Mouse (Mus musculus) midbrain, embryonic 14.5 days (tissue): ENCODE data around the gene Fndc3b. TPM values are rescaled to one million over a fixed set of nuclear protein-coding genes. Genes with fewer than 3 reads are reported as not detected.
A peak's percentile ranks its signal among the peaks of the same experiment; 100 is the strongest.

Experiments
- ATAC-seq: fragments of 200-750 bp; cut with Nextera tagmentation; 2 replicates; pipeline ENCODE4 v1.8.0; 2017; ENCODE audit warnings: moderate number of reproducible peaks, moderate library complexity; ENCODE audit not compliant: low FRiP score, low TSS enrichment
- DNase-seq: peaks from one replicate; pipeline ENCODE4 v3.0.0-alpha.2; 2015
- H3K27ac ChIP-seq: fragments of 300-500 bp; sonication (generic); replicated peaks from 2 replicates; pipeline ENCODE4 v1.5.1; 2014; ENCODE audit warnings: mild to moderate bottlenecking, low read depth, low read length, moderate library complexity
- H3K27me3 ChIP-seq: fragments of 300-500 bp; sonication (generic); 2 replicates; pipeline ENCODE4 v1.6.1; 2014; ENCODE audit warnings: low read length, control low read depth, mixed read lengths; ENCODE audit not compliant: control insufficient read depth, insufficient read depth
- H3K36me3 ChIP-seq: fragments of 300-500 bp; sonication (generic); 2 replicates; pipeline ENCODE4 v1.6.1; 2014; ENCODE audit warnings: low read length, control low read depth; ENCODE audit not compliant: control insufficient read depth, insufficient read depth
- H3K4me1 ChIP-seq: fragments of 300-500 bp; sonication (generic); 2 replicates; pipeline ENCODE4 v1.6.1; 2014; ENCODE audit warnings: mild to moderate bottlenecking, antibody characterized with exemption, low read length, control low read depth; ENCODE audit not compliant: control insufficient read depth, insufficient read depth
- H3K4me2 ChIP-seq: fragments of 300-500 bp; sonication (generic); 2 replicates; pipeline ENCODE4 v1.6.1; 2014; ENCODE audit warnings: mild to moderate bottlenecking, low read length, moderate library complexity
- H3K4me3 ChIP-seq: fragments of 300-500 bp; sonication (generic); replicated peaks from 2 replicates; pipeline ENCODE4 v1.5.1; 2014; ENCODE audit warnings: low read depth, low read length
- H3K9ac ChIP-seq: fragments of 300-500 bp; sonication (generic); replicated peaks from 2 replicates; pipeline ENCODE4 v1.6.1; 2014; ENCODE audit warnings: mild to moderate bottlenecking, low read length, moderate library complexity
- H3K9me3 ChIP-seq: fragments of 300-500 bp; sonication (generic); 2 replicates; pipeline ENCODE4 v1.6.1; 2016; ENCODE audit warnings: low read length, control low read depth, mixed read lengths; ENCODE audit not compliant: control insufficient read depth
- WGBS: fragments of 180-500 bp; shearing (Covaris S2); extraction: QIAGEN DNeasy Blood & Tissue Kit; methylation state at CpG from one replicate; pipeline ENCODE4 v1.1.7; 2014; 5-methylcytosine and 5-hydroxymethylcytosine counted together
- polyA plus RNA-seq: library from polyadenylated mRNA; unstranded; fragments of >200 nt; fragmentation: Nextera tagmentation; extraction: Ambion mirVana; gene quantifications from 2 replicates; pipeline ENCODE4 v1.2.1, GENCODE M21; 2014

The Fndc3b gene
- polyA plus RNA-seq, 1 experiment from 2014 or later, result 8.1 TPM

GRCm38 (mm10) chr3:27495296-27496073 is 215.6 kb downstream of the Fndc3b start:
- no peaks in the 10 kb centered on the region for H3K9me3 ChIP-seq
- 0 out of 2 replicates have a peak overlapping the region, but pooled peaks have one; percentile 13 for H3K27ac ChIP-seq
- H3K36me3 ChIP-seq, result no peaks in the 10 kb centered on the region
- H3K4me2 ChIP-seq, result 0 out of 2 replicates have a peak overlapping the region, but pooled peaks have one; percentile 3
- no peaks in the 10 kb centered on the region for H3K4me1 ChIP-seq
- H3K9ac ChIP-seq, result no peak overlapping the region
- DNase-seq (peak; percentile 40), ATAC-seq (no peak)
- 28% methylated on average over 14 of the region's 14 CpGs for WGBS
- no peaks in the 10 kb centered on the region for H3K27me3 ChIP-seq
- H3K4me3 ChIP-seq, result no peak overlapping the region

- H3K36me3 ChIP-seq, result no peaks in the 10 kb centered on the region
- WGBS, result 55% methylated on average over 6 of the region's 6 CpGs
- H3K4me3 ChIP-seq, result no peak overlapping the region
- no peaks in the 10 kb centered on the region for H3K9me3 ChIP-seq
- no peaks in the 10 kb centered on the region for H3K27me3 ChIP-seq
- H3K4me2 ChIP-seq, result no peak overlapping the region
- H3K27ac ChIP-seq, result no peak overlapping the region
- DNase-seq (no peak), ATAC-seq (no peak)
- H3K4me1 ChIP-seq, result no peaks in the 10 kb centered on the region
- no peak overlapping the region for H3K9ac ChIP-seq
These were observed 216.4 kb downstream of the Fndc3b start for GRCm38 (mm10) chr3:27494698-27495097.

- Histone ChIP-seq H3K4me2 (no peak overlapping the region), H3K4me3 (no peak overlapping the region), H3K9ac (no peak overlapping the region), H3K27ac (no peak overlapping the region), H3K9me3 (no peaks in the 10 kb centered on the region), H3K27me3 (no peaks in the 10 kb centered on the region), H3K4me1 (no peaks in the 10 kb centered on the region), H3K36me3 (no peaks in the 10 kb centered on the region)
- 95% methylated on average over 8 of the region's 8 CpGs for WGBS
- ATAC-seq, result no peak
- no peak for DNase-seq
These were observed 217.0 kb downstream of the Fndc3b start for GRCm38 (mm10) chr3:27494066-27494465.

- WGBS, result 81% methylated on average over 6 of the region's 6 CpGs
- Histone ChIP-seq H3K4me3 (no peak overlapping the region), H3K27ac (no peak overlapping the region), H3K4me1 (no peaks in the 10 kb centered on the region), H3K27me3 (no peaks in the 10 kb centered on the region), H3K36me3 (no peaks in the 10 kb centered on the region), H3K9me3 (no peaks in the 10 kb centered on the region), H3K9ac (no peak overlapping the region), H3K4me2 (no peak overlapping the region)
- no peak for ATAC-seq
- no peak for DNase-seq
These were observed 219.3 kb downstream of the Fndc3b start for GRCm38 (mm10) chr3:27491821-27492220.

GRCm38 (mm10) chr3:27491367-27491766 is 219.7 kb downstream of the Fndc3b start:
- H3K36me3 ChIP-seq, result no peaks in the 10 kb centered on the region
- WGBS, result 91% methylated on average over 8 of the region's 8 CpGs
- H3K27ac ChIP-seq, result no peak overlapping the region
- H3K9ac ChIP-seq, result no peak overlapping the region
- H3K4me1 ChIP-seq, result no peaks in the 10 kb centered on the region
- H3K9me3 ChIP-seq, result no peaks in the 10 kb centered on the region
- H3K27me3 ChIP-seq, result no peaks in the 10 kb centered on the region
- ATAC-seq (no peak), DNase-seq (no peak)
- no peak overlapping the region for H3K4me2 ChIP-seq
- H3K4me3 ChIP-seq, result no peak overlapping the region

- Histone ChIP-seq H3K9me3 (no peaks in the 10 kb centered on the region), H3K27ac (no peak overlapping the region), H3K36me3 (no peaks in the 10 kb centered on the region), H3K4me3 (no peak overlapping the region), H3K27me3 (no peaks in the 10 kb centered on the region), H3K4me2 (no peak overlapping the region), H3K4me1 (no peaks in the 10 kb centered on the region), H3K9ac (no peak overlapping the region)
- DNase-seq (no peak), ATAC-seq (no peak)
- 93% methylated on average over 9 of the region's 9 CpGs for WGBS
These were observed 220.2 kb downstream of the Fndc3b start for GRCm38 (mm10) chr3:27490891-27491290.

- no peak for DNase-seq
- WGBS, result 78% methylated on average over 6 of the region's 6 CpGs
- H3K9ac ChIP-seq, result no peak overlapping the region
These were observed 221.6 kb downstream of the Fndc3b start for GRCm38 (mm10) chr3:27489550-27489949.

GRCm38 (mm10) chr3:27485141-27485540 is 226.0 kb downstream of the Fndc3b start:
- Histone ChIP-seq H3K27me3 (no peaks in the 10 kb centered on the region), H3K4me1 (no peaks in the 10 kb centered on the region), H3K9ac (no peak overlapping the region), H3K9me3 (no peaks in the 10 kb centered on the region), H3K4me3 (no peak overlapping the region), H3K4me2 (no peak overlapping the region), H3K36me3 (no peaks in the 10 kb centered on the region), H3K27ac (no peak overlapping the region)
- DNase-seq (no peak), ATAC-seq (no peak)
- 90% methylated on average over 4 of the region's 4 CpGs for WGBS

More at GRCm38 (mm10) chr3:27489550-27489949, 221.6 kb downstream of the Fndc3b start:
- no peaks in the 10 kb centered on the region for H3K27me3 ChIP-seq
- no peak overlapping the region for H3K27ac ChIP-seq
- ATAC-seq, result no peak
- H3K4me1 ChIP-seq, result no peaks in the 10 kb centered on the region
- no peaks in the 10 kb centered on the region for H3K36me3 ChIP-seq
- H3K9me3 ChIP-seq, result no peaks in the 10 kb centered on the region
- no peak overlapping the region for H3K4me2 ChIP-seq
- no peak overlapping the region for H3K4me3 ChIP-seq

- H3K36me3 ChIP-seq, result no peaks in the 10 kb centered on the region
- no peaks in the 10 kb centered on the region for H3K9me3 ChIP-seq
- no peak for ATAC-seq
These were observed 226.4 kb downstream of the Fndc3b start for GRCm38 (mm10) chr3:27484698-27485097.

More at GRCm38 (mm10) chr3:27484698-27485097, 226.4 kb downstream of the Fndc3b start:
- DNase-seq, result no peak
- H3K4me2 ChIP-seq, result no peak overlapping the region
- H3K27ac ChIP-seq, result no peak overlapping the region
- H3K27me3 ChIP-seq, result no peaks in the 10 kb centered on the region
- H3K4me3 ChIP-seq, result no peak overlapping the region
- H3K4me1 ChIP-seq, result no peaks in the 10 kb centered on the region
- 62% methylated on average over 3 of the region's 3 CpGs for WGBS
- no peak overlapping the region for H3K9ac ChIP-seq
